9 mouse cellular contexts compared by ENCODE assay signal in genomic region chr2:103896160-103896559, GRCm38 (mm10).
DNase-seq lines count a peak whose midpoint lies in the region; ATAC-seq and TF ChIP-seq lines count a peak whose summit lies in the region.
"Had no signal": no experiment of that assay in that cellular context is flagged by ENCODE, and none has a peak within 500 bp of the region (broad histone marks: within the 10 kb centered on the region; RNA-seq: fewer than 3 reads in every experiment).

No protein-coding gene starts in this region.

- no peaks in the 10 kb centered on the region for H3K27me3 ChIP-seq in lung, postnatal 0 days (replicated peaks; ENCODE audit: insufficient read depth, low read length)
- no peaks in the 10 kb centered on the region; the same call in 1 of the 2 replicates for H3K27me3 ChIP-seq in embryonic facial prominence, embryonic 10.5 days (replicated peaks; ENCODE audit: low read depth, poor library complexity, severe bottlenecking)
- H3K27me3 ChIP-seq: limb, embryonic 15.5 days had no signal

- H3K9me3 ChIP-seq in lung, postnatal 0 days (ENCODE audit: low read length), result no peaks in the 10 kb centered on the region
- no peaks in the 10 kb centered on the region for H3K9me3 ChIP-seq in embryonic facial prominence, embryonic 10.5 days
- H3K9me3 ChIP-seq: limb, embryonic 15.5 days had no signal

- intact Hi-C loops in heart, postnatal 25 days (cut with DNase I), result no loop called here

- no peak overlapping the region for H3K4me3 ChIP-seq in lung, postnatal 0 days (ENCODE audit: low read depth, low read length)
- H3K4me3 ChIP-seq in embryonic facial prominence, embryonic 10.5 days, result no peak overlapping the region
- H3K4me3 ChIP-seq: limb, embryonic 15.5 days had no signal

- H3K4me1 ChIP-seq in lung, postnatal 0 days (ENCODE audit: insufficient read depth, low read depth, low read length), result peaks cover 3% of the 10 kb centered on the region; the same call in 1 of the 2 replicates
- peaks cover 48% of the 10 kb centered on the region for H3K4me1 ChIP-seq in embryonic facial prominence, embryonic 10.5 days
- H3K4me1 ChIP-seq: limb, embryonic 15.5 days had no signal

- no peak overlapping the region for H3K27ac ChIP-seq in lung, postnatal 0 days (ENCODE audit: low read length)
- peak overlapping the region; percentile 65 for H3K27ac ChIP-seq in embryonic facial prominence, embryonic 10.5 days (replicated peaks)
- H3K27ac ChIP-seq: limb, embryonic 15.5 days had no signal

- no peak for DNase-seq in lung, postnatal 0 days (ENCODE audit: low spot score)
- no peak for DNase-seq in lung, postnatal 25 days (ENCODE audit: low spot score)
- no peak for DNase-seq in embryonic facial prominence, embryonic 10.5 days (ENCODE audit: low spot score)
- DNase-seq in heart, postnatal 25 days (ENCODE audit: low spot score), result peak; percentile 48
- DNase-seq in spleen, postnatal 36 days (ENCODE audit: low spot score in 2 of 2), result peak; percentile 28 to 46
- no peak for DNase-seq in embryo, embryonic 10 days (ENCODE audit: low spot score)
- DNase-seq in gastrocnemius, adult 8-10 months (ENCODE audit: low spot score in 2 of 2), result no peak
- no peak for DNase-seq in kidney, postnatal 36 days

- no peak for TF ChIP-seq EP300 in lung, postnatal 0 days (IDR thresholded peaks at IDR 0.05)

- 0 out of 2 replicates have a peak, but pooled peaks have one; percentile 10 for ATAC-seq in lung, postnatal 0 days

- no peaks in the 10 kb centered on the region for H3K36me3 ChIP-seq in lung, postnatal 0 days (ENCODE audit: insufficient read depth, low read length)
- no peaks in the 10 kb centered on the region for H3K36me3 ChIP-seq in embryonic facial prominence, embryonic 10.5 days (replicated peaks)
- H3K36me3 ChIP-seq: limb, embryonic 15.5 days had no signal

- H3K4me2 ChIP-seq in lung, postnatal 0 days (replicated peaks; ENCODE audit: low read depth, low read length), result no peak overlapping the region
- H3K4me2 ChIP-seq: limb, embryonic 15.5 days had no signal

- H3K9ac ChIP-seq in lung, postnatal 0 days (replicated peaks; ENCODE audit: low read depth), result no peak overlapping the region
- H3K9ac ChIP-seq: limb, embryonic 15.5 days had no signal

- WGBS in lung, postnatal 0 days, result 34% methylated on average over 5 of the region's 5 CpGs
- WGBS in embryonic facial prominence, embryonic 10.5 days, result 51% methylated on average over 5 of the region's 5 CpGs

- TF ChIP-seq CTCF in lung, postnatal 0 days (IDR thresholded peaks at IDR 0.05), result no peak

Comparison
In these comparisons a context has a peak if more than half of its experiments do, and no peak if none do; other contexts are left out.
1. DNase-seq: peak in heart, postnatal 25 days (single experiment) and spleen, postnatal 36 days (2 of 2); none in lung, postnatal 0 days (single experiment), lung, postnatal 25 days (single experiment), embryonic facial prominence, embryonic 10.5 days (single experiment), embryo, embryonic 10 days (single experiment), gastrocnemius, adult 8-10 months (0 of 2) and kidney, postnatal 36 days (0 of 2).